Mouse (Mus musculus) hindlimb bud, embryonic 11.5 days (tissue): ENCODE measurements at regions not wholly inside any gene's neighbourhood (a gene's known extent, or its start where the extent isn't known, plus 50 kb on each side); places are given as distances from the start of the nearest gene placed in this dataset.

Source experiments
- DNase-seq: peaks from one replicate; pipeline ENCODE4 v3.0.0-alpha.2; 2012; ENCODE audit warnings: low read depth, low spot score; ENCODE audit errors: extremely low spot score

DNA sequence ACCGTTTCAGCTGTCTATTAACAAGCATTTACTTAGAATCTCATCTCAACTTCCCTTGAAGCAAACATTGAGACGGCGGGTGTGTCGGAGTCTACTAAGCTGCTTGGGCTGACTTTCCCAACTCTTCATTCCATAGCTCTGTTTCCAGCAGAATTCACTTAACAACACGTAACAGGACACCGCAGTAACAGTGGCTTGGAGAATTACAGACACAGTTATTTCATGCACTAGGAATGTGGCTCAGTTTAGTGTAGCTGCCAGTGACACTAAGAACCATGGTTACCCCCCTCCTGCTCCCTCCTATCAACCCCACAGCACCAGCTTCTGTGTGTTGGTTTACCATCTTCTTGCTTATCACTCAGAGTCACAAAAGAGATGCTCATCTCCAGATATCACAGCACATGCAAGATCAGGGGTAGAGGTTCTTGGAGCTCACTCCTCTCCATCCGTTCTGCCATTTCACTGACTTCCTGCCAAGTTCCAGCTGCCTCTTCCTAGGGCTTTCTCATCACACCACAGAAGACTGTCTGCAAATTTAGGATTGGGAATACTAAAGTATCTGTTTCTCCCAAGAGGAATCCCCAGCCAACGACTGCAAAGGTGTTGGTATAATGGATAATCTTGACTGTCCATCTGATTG is 90.7 kb downstream of the Banf2 start:
- no peak for DNase-seq

DNA sequence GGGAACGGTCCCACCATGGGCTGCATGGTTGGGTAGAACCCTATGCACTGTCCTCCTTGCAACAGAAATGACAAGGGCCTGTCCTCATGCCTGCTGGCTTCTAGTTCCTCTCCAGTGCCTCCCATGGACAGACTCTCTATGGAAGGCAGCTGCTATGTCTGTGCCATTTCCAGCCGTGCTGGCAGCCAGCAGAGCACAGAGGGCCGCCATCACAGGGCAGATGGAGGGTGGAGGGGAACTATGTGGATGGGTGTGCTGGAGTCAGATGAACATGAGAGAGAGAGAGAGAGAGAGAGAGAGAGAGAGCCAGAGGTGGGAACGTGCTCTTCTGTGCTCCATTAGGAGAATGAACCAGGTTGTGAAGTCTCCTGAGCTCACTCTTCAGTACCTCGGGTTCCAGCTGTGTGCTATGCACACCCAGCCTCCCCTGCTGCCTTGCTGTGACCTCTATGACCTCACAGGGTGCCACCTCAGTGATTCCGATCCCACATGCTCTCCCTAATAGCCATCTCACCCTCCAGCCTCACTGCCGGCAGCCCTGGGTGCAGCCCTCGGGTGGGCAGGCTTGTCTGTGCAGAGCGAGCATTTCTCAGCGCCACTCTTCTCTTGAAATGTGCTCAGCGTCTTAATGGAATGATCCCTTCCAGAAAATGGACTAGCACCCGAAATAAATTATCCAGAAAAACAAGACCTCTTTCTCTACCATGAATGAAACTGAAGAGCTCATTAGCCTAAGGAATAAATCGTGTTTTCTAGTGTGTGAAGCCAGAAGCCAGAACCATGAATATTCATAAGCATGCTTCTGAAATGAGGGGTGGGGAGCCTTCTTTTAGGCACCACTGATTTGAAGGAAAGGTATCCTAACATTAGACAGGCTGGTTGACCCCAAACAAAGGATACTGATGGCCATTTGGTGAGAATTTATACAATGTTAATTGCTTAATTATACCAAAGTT is 94.5 kb downstream of the Banf2 start:
- no peak for DNase-seq

DNA sequence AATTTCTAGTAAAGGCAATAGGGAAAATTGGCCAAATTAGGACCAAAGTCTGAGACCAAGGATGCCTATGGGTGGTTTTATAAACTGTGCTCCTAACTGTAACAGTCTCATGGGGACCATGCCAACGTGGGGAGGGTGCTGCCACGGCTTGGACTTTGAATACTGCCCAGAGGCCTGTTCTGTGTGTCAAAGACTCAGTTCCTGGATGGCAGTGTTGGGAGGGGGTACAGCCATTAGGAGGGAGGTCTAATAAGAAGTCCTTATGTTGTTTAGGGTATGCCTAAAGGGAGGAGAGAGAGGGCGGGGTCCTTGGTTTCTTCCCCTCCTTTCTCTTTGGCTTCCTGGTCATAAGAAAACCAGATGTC is 95.2 kb downstream of the Banf2 start:
- DNase-seq = no peak

DNA sequence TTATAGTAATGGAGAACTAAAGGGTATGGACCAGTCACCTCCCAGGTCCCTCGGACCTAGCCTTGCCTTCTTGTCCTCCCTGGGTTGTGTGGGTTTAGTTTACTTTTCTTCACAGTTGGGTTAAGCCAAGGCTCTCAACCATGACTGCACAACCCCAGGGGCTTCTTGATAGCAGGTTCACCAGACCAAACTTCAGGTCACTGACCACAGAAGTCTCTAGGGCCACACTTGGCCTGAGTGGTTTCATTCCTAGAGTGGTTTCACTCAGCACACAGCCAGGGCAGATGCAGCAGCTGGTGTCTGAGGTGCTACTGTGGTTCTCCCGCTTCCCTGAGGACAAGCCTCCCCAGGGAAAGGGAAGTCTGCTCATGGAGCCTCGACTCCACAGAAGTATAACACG is 95.7 kb downstream of the Banf2 start:
- no peak for DNase-seq

DNA sequence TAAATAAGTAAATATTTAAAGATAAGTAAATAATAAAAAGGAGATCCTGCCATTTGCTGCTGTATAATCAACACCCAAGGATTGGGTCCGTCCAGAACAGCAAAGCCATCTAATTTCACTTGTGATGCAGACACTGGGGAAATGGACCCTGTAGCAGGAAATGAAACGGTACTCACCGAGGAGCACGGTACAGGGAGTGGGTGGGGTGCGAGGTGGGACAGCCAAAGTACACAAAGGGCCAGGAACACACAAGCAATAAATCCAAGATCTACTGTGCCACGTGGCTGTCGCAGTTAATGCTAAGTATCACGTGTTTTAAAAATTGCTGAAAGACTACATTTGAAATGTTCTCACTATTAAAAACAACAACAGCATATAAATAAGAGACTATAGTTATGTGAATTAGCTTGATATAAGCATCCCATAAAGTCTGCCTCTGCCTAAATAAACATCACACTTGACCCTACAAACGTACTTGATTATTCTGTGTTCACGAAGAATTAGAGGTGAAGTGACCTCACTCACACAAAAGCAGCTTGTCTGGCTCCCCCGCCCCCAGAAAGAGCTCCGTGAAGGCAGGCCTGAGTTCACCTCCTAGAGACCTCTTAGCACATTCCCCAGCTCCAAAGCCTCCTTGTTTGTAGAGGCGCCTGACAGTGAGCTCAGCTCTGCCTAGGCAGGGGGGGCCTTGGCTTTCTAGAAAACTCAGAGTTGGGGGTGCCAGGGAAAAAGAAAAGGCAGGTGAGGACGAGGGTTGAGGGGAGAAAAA is 101.1 kb downstream of the Banf2 start:
- DNase-seq = no peak

DNA sequence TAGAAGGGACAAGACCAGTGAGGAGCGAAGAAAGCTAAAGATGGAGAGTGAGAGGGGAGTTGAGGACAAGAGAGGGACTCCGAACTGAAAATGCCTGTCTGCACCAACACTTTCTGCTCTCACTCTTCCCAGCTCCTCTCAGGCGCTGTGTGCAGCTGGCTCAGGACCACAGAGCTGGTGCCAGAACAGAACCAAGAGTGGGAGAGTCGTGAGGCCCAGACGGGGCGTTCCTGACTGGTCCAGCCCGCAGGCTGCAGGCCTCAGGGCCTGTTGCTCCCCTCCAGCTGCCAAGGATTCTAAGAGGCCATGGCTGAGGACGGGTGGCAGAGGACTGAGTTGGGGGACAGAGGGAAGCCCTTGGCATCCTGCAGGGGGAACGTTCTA is 101.7 kb downstream of the Banf2 start:
- DNase-seq = no peak

DNA sequence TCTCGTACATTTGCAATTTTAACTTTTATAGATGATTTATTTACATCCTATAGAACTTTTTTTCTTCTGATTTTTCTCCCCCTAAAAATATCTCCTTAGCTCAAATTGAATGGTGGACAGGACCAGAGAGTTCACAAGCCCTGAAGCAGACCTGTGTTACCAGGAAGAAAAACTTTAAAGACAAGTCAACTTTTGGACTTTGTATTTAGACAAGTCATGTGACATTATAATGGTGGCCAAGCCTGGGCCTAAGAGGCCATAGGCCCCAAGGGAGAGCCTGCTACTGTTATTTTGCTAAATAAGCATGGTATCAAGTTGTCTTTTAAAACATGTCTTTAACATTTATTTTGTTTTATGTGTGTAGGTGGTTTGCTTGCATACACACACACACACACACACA is 102.7 kb downstream of the Banf2 start:
- no peak for DNase-seq

DNA sequence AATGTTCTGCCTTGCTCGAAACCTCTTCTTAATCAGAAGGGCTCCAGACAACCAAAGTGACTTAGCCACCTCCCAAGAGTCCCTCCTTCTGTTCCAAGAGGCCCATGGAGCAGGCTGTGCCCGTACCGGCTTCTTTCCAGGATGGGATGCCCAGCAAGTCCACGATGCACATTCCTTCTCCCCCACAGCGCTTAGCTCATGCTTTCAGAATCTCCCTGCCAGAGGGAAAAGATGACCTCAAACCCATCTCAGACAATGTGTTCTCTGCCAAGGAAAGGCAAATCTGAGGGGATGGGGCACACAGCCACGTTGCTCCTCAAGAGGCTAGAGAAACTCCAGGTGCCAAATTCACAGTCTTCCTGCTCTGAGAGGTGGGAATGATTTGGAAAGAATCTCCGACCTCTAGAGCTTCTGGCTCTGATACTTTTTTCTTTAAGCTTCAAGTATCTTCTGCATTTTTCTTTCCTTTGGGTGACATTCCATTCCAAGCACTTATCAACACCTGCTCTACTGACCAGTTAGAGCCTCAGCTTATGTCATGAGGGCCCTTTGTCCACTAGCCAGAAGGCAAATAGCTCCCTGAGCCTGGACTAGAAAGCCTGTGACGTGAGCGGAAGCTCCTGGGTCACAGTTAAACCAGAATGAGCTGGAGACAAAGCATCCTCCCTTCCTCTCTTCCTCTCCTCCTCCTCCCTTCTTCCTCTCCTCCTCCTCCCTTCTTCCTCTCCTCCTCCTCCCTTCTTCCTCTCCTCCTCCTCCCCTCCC is 110.9 kb downstream of the Banf2 start:
- no peak for DNase-seq

DNA sequence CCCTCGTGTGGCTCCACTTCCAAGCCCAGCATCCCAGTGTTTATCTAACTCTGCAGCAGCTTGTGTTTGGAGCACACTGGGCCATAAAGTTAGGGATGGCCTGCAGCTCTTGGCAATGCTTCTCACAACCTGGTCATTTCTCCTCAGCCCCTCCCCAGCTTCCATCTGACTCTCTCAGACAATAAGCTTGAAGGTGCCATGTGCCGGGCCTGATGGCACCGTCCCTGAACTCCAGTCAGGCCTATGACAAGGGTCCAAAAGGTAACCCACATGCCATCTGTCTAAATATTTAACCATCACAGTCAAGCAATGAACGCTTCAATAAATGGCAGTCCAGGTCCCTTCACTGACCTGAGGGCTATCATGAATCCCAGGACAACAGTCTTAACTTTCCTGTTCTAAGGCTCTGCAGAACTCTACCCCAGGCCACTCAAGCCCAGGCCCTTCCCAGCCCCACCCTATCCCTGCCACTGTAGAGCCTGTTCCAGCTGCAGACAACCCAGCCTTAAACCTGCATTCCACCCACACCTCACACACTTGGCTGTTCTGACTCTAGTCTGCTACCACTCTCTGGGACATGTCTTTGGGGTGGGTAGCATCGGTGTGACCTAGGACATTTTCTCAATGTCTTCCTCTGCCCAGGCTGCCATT is 111.8 kb downstream of the Banf2 start:
- no peak for DNase-seq

DNA sequence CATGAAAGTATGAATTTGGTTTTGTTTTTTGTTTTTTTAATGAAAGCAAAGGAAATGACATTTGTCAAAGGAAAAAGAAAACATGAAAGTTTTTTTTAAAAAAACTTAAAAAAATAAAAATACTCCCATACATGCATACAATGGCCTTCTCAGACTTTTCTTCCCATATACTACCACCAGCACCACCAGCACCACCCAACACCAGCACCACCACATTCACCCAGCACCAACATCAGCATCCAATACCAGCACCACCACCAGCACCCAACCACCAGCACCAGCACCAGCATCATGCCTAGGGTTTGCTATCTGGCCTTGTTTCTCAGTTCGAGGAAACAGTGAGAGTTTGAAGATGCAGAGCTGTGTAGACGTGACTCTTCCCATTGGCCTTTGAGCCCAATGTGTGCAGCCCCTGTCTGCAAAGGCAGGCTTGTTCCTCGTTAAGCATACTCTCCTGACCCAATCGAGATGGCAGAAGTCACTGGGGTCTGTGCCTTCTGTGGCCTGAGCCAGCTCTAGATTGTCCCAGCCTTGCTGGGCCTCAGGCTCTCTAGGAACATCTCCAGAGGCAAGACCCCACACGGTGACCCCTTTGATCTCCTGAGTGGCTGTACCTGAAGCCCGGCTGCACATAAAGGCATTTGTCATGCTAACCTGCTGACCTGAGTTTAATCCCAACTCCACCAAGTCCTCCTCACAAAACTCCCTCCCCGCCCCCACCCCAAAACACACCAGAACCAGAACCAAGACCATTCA is 113.8 kb upstream of the Mgme1 start:
- no peak for DNase-seq

DNA sequence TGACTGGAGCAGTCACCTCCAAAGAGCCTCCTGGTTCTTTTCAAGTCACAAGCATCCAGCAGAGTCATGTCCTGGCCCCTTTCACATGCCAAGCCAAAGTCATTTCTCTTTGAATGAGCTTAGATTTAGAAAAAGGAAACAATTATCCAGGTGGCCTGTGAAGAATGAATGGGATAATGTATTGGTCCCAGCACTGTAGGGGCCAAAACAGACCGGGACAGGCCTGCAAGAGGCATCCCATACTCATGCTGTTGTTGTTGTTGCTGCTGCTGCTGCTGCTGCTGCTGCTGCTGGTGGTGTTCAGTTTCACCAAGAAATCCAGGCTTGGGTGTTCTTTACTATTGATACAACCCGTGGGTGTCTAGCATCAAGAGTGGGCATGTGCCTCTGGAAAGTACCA is 113.1 kb upstream of the Mgme1 start:
- no peak for DNase-seq

DNA sequence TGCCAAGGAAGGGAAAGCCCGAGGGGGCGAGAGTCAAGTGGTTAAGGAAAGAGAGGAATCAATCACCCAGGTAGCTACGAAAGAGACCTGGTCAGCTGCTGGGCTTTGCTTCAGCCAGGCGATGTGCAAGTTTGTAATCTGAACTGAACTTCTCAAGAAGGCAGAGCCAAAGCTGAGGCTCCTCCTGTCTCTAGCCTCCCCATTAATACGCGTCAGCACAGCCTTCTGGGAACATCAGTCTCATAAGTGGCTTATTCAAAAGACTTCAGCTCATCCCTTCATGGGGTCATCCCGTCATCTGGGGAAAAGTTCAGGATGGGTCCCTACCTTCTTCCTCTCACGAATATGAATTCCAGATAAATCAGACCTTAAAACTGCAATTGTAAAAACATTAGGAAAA is 112.2 kb upstream of the Mgme1 start:
- no peak for DNase-seq

DNA sequence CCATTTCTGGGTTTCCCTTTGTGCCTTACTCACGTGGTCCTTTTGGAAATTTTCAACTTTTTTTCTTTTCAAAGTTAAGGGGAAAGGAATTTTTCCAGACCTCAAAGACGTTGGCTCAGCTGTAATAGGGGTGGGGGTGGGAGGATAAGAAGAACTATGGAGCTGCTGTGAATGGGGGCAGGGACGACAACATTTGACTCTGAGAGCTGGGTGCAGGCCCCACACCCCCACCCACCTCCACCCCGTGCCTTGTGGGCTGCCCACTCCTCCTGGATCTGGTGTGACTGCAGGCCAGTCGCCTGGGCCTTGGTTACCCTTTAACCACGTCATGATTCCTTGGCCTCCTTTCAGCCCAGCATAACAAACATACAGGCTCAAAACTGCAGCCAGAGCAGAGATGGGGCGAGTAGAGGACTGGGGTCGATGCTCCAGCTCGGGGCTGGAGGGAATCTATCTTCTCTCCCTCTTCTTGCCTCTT is 110.6 kb upstream of the Mgme1 start:
- no peak for DNase-seq

DNA sequence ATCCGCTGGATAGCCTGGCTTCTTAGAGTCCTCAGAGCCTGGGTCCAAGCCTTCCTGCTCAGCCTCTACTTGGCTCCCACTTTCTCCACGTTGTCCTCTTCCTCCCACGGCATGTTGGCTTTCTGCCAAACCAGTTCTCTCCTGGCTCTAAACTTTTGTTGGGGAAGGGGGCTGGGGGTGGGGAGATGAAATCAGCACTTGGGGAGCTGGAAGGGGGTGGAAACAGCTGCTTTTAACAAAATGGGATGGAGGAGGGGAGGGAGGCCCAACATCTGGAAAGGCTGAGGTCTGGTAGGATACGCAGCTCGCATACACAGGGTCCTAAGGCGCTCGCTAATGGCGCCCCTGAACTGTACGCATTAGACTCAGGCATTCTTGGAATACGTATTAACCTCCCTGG is 110.0 kb upstream of the Mgme1 start:
- DNase-seq = no peak

DNA sequence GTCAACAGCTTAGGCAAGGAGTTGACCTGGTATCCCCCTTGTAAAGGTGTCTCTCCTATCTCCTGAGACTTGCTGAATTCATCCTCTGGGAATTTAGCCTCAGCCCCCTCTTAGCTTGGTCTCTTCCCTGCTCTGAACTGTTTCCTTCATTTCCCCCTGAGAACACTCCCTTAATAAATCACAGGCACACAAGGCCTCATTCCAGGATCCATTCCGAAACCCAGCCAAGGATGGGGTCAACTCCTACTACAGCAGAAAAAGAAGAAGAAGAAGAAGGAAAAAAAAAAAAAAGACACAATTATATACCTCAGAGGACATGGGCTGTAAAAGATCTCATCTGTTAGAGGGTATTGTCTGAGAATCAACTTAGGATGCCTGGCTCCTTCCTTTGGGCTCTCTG is 108.6 kb upstream of the Mgme1 start:
- DNase-seq = no peak

DNA sequence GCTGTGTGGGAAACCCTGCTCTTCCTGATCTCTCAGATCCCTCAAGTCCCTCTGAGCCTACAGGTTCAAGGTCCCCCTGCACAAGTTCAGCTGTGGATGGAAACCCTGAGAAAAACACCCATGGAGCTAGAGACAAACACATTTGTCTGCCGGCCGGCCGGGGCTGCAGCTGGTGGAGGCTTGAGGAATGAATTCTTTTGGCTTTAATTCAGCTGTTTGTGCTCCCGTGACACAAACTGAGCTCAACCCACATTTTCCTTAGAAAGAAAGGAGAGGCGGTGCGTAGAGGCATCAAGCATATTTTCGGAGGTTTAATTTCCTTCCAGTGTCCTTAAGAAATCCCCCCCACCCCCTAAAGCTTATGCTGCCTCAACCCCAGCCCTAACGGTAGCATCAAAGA is 106.4 kb upstream of the Mgme1 start:
- DNase-seq = no peak

DNA sequence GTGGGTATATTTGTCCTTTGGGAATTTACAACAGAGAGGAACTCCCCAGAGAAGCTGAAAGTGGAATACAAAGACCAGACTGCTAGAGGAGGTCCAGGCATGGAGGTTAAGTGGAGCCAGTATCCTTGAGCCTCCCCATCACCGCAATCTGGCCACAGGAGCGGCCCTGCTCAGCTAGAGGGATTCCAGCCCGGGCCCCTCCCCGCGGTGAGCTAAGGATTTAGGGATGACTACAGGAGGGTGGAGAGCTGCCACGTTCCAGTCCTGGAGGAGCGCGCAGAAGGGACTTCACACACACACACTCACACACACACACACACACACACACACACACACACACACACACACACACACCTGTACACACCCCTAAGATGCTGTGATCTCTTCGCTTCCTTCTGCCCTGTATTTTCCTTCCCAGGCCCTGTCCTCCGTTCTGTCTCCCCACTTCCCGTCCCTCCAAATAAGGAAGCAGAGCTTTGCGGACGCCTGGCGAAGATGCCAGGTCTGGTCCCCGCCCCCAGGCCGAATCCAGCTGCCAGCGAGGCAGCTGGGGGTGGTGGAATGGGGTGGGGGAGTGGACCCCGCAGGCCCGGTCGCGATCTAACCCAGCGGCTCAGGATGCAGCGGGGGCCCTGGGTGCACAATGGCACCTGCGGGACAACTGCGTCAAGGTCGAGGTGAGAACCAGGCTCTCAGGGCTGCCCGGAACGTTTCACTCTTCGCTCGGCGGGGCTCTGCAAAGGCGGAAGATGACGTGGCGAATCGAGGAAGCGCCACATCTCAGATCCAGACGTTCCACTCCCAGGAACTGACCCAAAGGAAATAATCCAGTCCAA is 105.3 kb upstream of the Mgme1 start:
- no peak for DNase-seq

DNA sequence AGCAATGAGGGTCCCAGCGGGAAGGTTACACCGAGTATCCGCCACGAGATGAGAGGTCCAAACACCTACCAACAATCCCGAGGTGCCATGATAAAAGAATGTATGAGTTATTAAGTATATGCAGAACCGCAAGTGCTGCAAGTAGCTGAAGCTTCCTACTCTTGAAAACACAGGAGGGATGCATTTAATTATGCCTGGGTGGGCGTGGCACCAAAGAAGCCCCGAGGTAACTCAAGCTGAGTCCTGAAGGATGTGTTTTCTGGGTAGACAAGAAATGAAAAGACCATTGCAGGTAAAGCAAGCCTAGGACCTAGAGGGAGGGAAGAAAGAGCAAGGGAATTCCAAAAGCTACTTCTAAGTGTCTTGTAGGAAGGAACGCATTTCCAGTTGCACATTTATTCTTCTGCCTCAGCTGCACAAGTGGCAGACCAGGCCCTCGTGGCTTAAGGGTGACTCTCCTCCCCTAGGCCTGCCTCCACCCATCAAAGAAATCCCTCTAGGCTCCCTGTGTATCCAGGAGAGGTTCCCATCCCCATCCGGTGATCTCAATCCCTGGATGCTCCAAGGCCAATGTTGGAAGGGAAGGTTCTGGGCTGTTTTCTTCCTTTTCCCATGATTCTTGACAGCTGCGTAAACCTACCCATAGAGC is 104.2 kb upstream of the Mgme1 start:
- no peak for DNase-seq
